Mouse (Mus musculus) heart, postnatal 0 days (tissue): ENCODE data around the gene Zfp324.

Experiments
- CTCF ChIP-seq: IDR thresholded peaks from 2 replicates; pipeline ENCODE4 v1.5.1; 2016; ENCODE audit warnings: antibody characterized with exemption, control low read depth, low read depth
- EP300 ChIP-seq: IDR thresholded peaks from 2 replicates; pipeline ENCODE4 v1.6.1; 2016; ENCODE audit warnings: antibody characterized with exemption, low read depth

- TF ChIP-seq CTCF: no peak
- no peak for TF ChIP-seq EP300
Measured at GRCm38 (mm10) chr7:12926316-12926715, 39.3 kb upstream of the Zfp324 start.
